In the genomic region with DNA sequence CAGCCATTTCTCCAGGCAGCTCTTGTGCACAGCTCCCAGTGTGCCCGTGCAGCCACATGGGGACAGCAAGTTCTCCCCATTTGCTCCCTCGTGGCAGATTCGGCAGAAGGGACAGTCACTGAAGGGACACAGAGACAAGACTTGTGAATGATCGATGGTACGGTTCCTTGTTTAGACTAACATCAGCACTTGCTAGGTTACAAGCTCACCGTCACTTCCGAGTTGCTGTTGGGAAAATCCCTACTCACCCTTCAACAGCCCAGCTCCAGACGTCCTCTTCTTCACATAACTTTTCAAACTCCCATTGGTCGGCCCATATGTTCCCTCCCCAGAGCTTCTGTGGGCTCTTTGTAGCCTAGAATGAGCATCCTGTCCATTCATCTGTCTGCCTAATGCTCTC, we compare ENCODE assay signal across 19 mouse cellular contexts. TPM values are rescaled to one million over a fixed set of nuclear protein-coding genes. Genes with fewer than 3 reads are reported as not detected.
DNase-seq lines count a peak whose midpoint lies in the region; ATAC-seq and TF ChIP-seq lines count a peak whose summit lies in the region.
"Had no signal": no experiment of that assay in that cellular context is flagged by ENCODE, and none has a peak within 500 bp of the region (broad histone marks: within the 10 kb centered on the region; RNA-seq: fewer than 3 reads in every experiment).

No protein-coding gene starts in this region.

- dilution Hi-C loops in CH12.LX (cut with MboI; ENCODE audit: extremely low pct_ligation_motif_present, extremely low pct_unique_long_range_greater_than_20kb, low sequenced_read_pairs): no loop called here

- peak overlapping the region; percentile 57 for H3K27ac ChIP-seq in CH12.LX (ENCODE audit: insufficient read depth, low read depth)

- H3K4me3 ChIP-seq in CH12.LX (replicated peaks in 1 of 3; ENCODE audit: low read depth in 2 of 3, low read length in 2 of 3, poor library complexity in 1 of 3): peak overlapping the region; percentile 8 to 48 (median 29)

- TF ChIP-seq RAD21 in CH12.LX (IDR thresholded peaks at IDR 0.05; ENCODE audit: low read depth, low read length): no peak

- peaks cover 5 to 18% of the 10 kb centered on the region in 2 experiments; a peak in 3 of 4 replicates for H3K4me1 ChIP-seq in CH12.LX (ENCODE audit: control insufficient read depth in 1 of 2, insufficient read depth in 2 of 2)

- TF ChIP-seq CTCF in CH12.LX (conservative IDR thresholded peaks at IDR 0.05 in 1 of 2, IDR thresholded peaks at IDR 0.05 in 1 of 2; ENCODE audit: low read depth in 2 of 2, low read length in 2 of 2): no peak

- H3K9me3 ChIP-seq in CH12.LX (replicated peaks; ENCODE audit: low read length): no peaks in the 10 kb centered on the region
- H3K9me3 ChIP-seq: G1E had no signal

- in situ Hi-C loops in CH12.LX (cut with MboI; ENCODE audit: low pct_ligation_motif_present, low pct_unique_long_range_greater_than_20kb, low sequenced_read_pairs): no loop called here

- 0 out of 2 replicates have a peak, but pooled peaks have one; percentile 20 for ATAC-seq in erythroblast, adult 5-6 weeks (replicated peaks; ENCODE audit: low FRiP score, poor library complexity, severe bottlenecking)
- ATAC-seq in CD4-positive, CD25-positive, alpha-beta regulatory T cell, adult 4 months: no peak
- ATAC-seq: activated CD4-positive, CD25-positive, alpha-beta regulatory T cell, adult 4 months; Patski had no signal

- H3K9ac ChIP-seq in CH12.LX (ENCODE audit: insufficient read depth, low read depth): no peak overlapping the region

- H3K79me2 ChIP-seq in CH12.LX (replicated peaks; ENCODE audit: control insufficient read depth, extremely low read depth, insufficient read depth, poor library complexity, severe bottlenecking): no peaks in the 10 kb centered on the region

- peak overlapping the region; percentile 10 for H3K4me2 ChIP-seq in CH12.LX (ENCODE audit: insufficient read depth, low read depth, poor library complexity, severe bottlenecking)

- peak; percentile 78 for DNase-seq in CH12.LX (ENCODE audit: extremely low read depth)
- DNase-seq in spleen, postnatal 10 days (ENCODE audit: low spot score in 2 of 2): no peak
- DNase-seq: adrenal gland, adult 2 months; adrenal gland, adult 8-10 months; adrenal gland, postnatal 10 days; adrenal gland, postnatal 14 days; adrenal gland, postnatal 25 days; adrenal gland, postnatal 36 days; B cell, adult 2 months; cerebellum, adult 11 months; cerebellum, adult 11-12 months; cerebellum, adult 18-20 months; cerebellum, adult 2 months; cerebellum, adult 8-10 months had no signal

- no peaks in the 10 kb centered on the region for H3K27me3 ChIP-seq in CH12.LX (replicated peaks)
- H3K27me3 ChIP-seq: Patski had no signal

- peaks cover 3 to 37% of the 10 kb centered on the region in 2 experiments for H3K36me3 ChIP-seq in CH12.LX (replicated peaks in 1 of 2; ENCODE audit: control insufficient read depth in 1 of 2, insufficient read depth in 1 of 2, low read length in 1 of 2)

- no peak for TF ChIP-seq EP300 in CH12.LX (IDR thresholded peaks at IDR 0.05; ENCODE audit: low read length)

- no peak for TF ChIP-seq POLR2A in CH12.LX (IDR thresholded peaks at IDR 0.05; ENCODE audit: low read depth, low read length)

TF ChIP-seq in CH12.LX, 34 proteins besides CTCF, POLR2A, EP300 and RAD21:
- TF ChIP-seq MYC (IDR thresholded peaks at IDR 0.05; ENCODE audit: low read depth, low read length) (0 out of 2 replicates have a peak, but pooled peaks have one; percentile 34), MAX (IDR thresholded peaks at IDR 0.05; ENCODE audit: low read length) (peak; percentile 44; the same call in 1 of the 2 replicates), E2F4 (IDR thresholded peaks at IDR 0.05; ENCODE audit: insufficient replicate concordance, low read depth, low read length) (no peak), SIN3A (IDR thresholded peaks at IDR 0.05; ENCODE audit: low read length) (peak; percentile 31), HCFC1 (IDR thresholded peaks at IDR 0.05; ENCODE audit: low read depth, low read length) (no peak), ZKSCAN1 (IDR thresholded peaks at IDR 0.05; ENCODE audit: borderline replicate concordance, low read depth, low read length) (no peak), CHD2 (IDR thresholded peaks at IDR 0.05; ENCODE audit: low read length) (no peak), ZMIZ1 (IDR thresholded peaks at IDR 0.05; ENCODE audit: low read depth, low read length) (no peak), ELF1 (IDR thresholded peaks at IDR 0.05; ENCODE audit: low read depth, low read length) (peak; percentile 52; the same call in 1 of the 2 replicates), JUN (IDR thresholded peaks at IDR 0.05; ENCODE audit: insufficient read depth, low read depth, low read length) (no peak), MEF2A (IDR thresholded peaks at IDR 0.05; ENCODE audit: borderline replicate concordance, low read depth, low read length) (no peak), NRF1 (IDR thresholded peaks at IDR 0.05; ENCODE audit: low read depth, low read length) (no peak), MXI1 (IDR thresholded peaks at IDR 0.05; ENCODE audit: low read depth, low read length) (0 out of 2 replicates have a peak, but pooled peaks have one; percentile 19), ETS1 (conservative IDR thresholded peaks at IDR 0.05; ENCODE audit: low read depth, low read length) (no peak), POLR2AphosphoS2 (IDR thresholded peaks at IDR 0.05; ENCODE audit: low read depth, low read length) (no peak), GABPA (IDR thresholded peaks at IDR 0.05; ENCODE audit: insufficient replicate concordance, low read depth, low read length) (no peak), IRF4 (IDR thresholded peaks at IDR 0.05; ENCODE audit: low read depth, low read length) (no peak; the same call in 1 of the 2 replicates), USF1 (IDR thresholded peaks at IDR 0.05; ENCODE audit: low read depth, low read length) (no peak), ZNF384 (IDR thresholded peaks at IDR 0.05; ENCODE audit: low read depth, low read length) (no peak), JUND (conservative IDR thresholded peaks at IDR 0.05; ENCODE audit: low read depth, low read length) (no peak), UBTF (IDR thresholded peaks at IDR 0.05; ENCODE audit: low read depth, low read length) (no peak), BHLHE40 (IDR thresholded peaks at IDR 0.05; ENCODE audit: low read depth, low read length) (no peak), PAX5 (IDR thresholded peaks at IDR 0.05; ENCODE audit: low read length) (no peak), ZC3H11A (IDR thresholded peaks at IDR 0.05; ENCODE audit: low read depth, low read length) (no peak), KAT2A (IDR thresholded peaks at IDR 0.05; ENCODE audit: insufficient replicate concordance, low read length) (no peak)

RNA-seq across cellular contexts. Expression of a gene that starts 15.4 kb away (rescaled TPM):
- 8.9 and 9.2 TPM in 2 replicates for total RNA-seq in CH12.LX (2012; rRNA removed)
- 9.3 and 9.7 TPM in 2 replicates for total RNA-seq in CH12.LX (2014; rRNA removed)
- polyA plus RNA-seq in CH12.LX (2012; ENCODE audit: insufficient read length, low read depth): 10.2 and 12.2 TPM in 2 replicates
- 910 and 992 TPM in 2 replicates for total RNA-seq in erythroblast, adult 5-6 weeks (2015; ENCODE audit: low replicate concordance)
- 1,070 and 1,140 TPM in 2 replicates for total RNA-seq in erythroblast, adult 5-6 weeks (2017; ENCODE audit: low replicate concordance)
- 10 to 100 TPM; 23.1 to 24.4 TPM for polyA plus RNA-seq in CD4-positive, CD25-positive, alpha-beta regulatory T cell, adult 4 months (2017; shearing (Covaris generic))

RNA-seq across cellular contexts. Expression of a gene that starts 16.4 kb away (rescaled TPM):
- total RNA-seq in CH12.LX (2012; rRNA removed) (174 and 217 TPM in 2 replicates), CH12.LX (2014; rRNA removed) (207 and 227 TPM in 2 replicates)
- polyA plus RNA-seq in CH12.LX (2012; ENCODE audit: insufficient read length, low read depth): 756 and 975 TPM in 2 replicates
- total RNA-seq in erythroblast, adult 5-6 weeks (2015; ENCODE audit: low replicate concordance): 1,242 and 1,297 TPM in 2 replicates
- 1,014 and 1,409 TPM in 2 replicates for total RNA-seq in erythroblast, adult 5-6 weeks (2017; ENCODE audit: low replicate concordance)
- 100 to 1,000 TPM; 297 to 326 TPM for polyA plus RNA-seq in CD4-positive, CD25-positive, alpha-beta regulatory T cell, adult 4 months (2017; shearing (Covaris generic))

RNA-seq across cellular contexts. Expression of a gene that starts 57.2 kb away (rescaled TPM):
- total RNA-seq in CH12.LX (2012; rRNA removed) (31.8 and 32.7 TPM in 2 replicates), CH12.LX (2014; rRNA removed) (17.4 and 18.7 TPM in 2 replicates)
- polyA plus RNA-seq in CH12.LX (2012; ENCODE audit: insufficient read length, low read depth): 49.0 and 57.9 TPM in 2 replicates
- total RNA-seq in erythroblast, adult 5-6 weeks (2015; ENCODE audit: low replicate concordance): 43.9 and 50.9 TPM in 2 replicates
- 28.1 and 36.7 TPM in 2 replicates for total RNA-seq in erythroblast, adult 5-6 weeks (2017; ENCODE audit: low replicate concordance)
- 100 to 1,000 TPM; 257 to 400 TPM for polyA plus RNA-seq in CD4-positive, CD25-positive, alpha-beta regulatory T cell, adult 4 months (2017; shearing (Covaris generic))

Comparison
In these comparisons a context has a peak if more than half of its experiments do, and no peak if none do; other contexts are left out.
1. RNA of a gene that starts 15.4 kb away (total RNA-seq): 910 to 1,140 TPM in erythroblast, adult 5-6 weeks; 8.9 to 9.7 TPM in CH12.LX; every median in the first group is over 10 times any median in the second.
2. RNA of a gene that starts 16.4 kb away (total RNA-seq): 1,014 to 1,409 TPM in erythroblast, adult 5-6 weeks; 174 to 227 TPM in CH12.LX; every median in the first group is over 4 times any median in the second.